Mouse (Mus musculus): ENCODE data around the gene Bnip3.

Bnip3 gene

DNA sequence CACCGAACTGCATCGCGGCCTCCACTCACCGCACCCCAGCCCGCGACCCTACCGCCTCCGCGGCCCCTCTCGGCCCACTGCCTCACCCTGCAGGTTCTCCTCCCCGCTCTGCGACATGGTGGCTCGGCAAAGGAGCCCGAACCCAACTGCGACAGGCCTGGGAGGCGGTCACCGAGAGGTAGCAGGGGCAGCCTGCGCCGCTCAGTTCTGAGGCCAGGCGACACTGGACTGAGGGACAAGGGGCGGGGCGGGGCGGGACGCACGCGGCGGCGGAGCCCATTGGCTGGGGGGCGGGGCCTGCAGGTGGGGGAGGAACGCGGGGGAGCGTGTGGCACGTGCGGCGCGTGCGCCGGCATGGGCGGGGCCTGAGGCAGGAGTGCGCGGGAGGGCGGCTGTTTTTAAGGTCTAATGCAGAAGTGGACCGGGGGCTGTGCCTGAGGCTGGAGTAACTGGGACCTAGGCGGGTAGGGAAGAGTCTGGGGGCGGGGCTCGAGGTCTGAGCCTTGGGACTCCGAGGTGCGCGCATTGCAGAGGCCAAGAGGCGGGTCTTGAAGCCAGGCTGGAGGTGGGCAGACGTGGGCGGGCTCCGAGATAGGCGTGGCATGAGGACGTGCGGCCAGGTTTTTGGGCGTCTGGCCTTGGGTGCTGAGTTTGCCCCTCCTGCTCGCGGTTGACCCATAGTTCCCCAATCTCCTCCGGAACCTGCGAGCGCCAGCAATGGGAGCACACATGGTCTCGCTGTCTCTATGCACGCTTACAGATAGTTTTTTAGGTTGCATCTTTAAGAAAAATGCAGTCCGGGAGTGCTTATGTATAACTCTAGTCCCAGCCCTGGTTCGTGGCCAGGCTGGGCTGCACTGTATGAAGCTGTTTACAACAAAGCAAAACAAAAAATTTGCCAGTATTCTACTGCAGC, at the start of gene Bnip3:
TSS of gene Bnip3 (minus strand) at position 243 of the 916 bp plus-strand sequence.
- peak; percentile 94 for DNase-seq

DNA sequence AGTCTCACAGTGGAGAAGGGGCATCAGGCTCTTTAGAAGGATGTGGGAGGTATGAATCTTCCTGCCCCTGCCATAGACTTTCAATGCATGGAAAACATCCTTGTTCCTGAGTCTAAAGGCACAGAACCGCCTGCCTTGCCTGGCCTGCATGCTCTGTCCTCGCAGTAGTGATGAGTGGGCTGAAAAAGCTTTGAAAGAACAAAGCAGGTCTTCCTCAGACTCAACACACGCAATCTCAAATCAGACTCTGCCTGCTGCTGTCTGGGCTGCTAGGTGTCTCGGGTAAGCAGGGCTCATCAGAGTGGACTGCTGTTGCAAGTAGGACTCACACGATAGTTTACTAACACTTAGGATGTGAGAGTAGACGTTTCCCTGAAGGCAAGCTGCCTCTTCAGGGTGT, 47.8 kb upstream of the Bnip3 start:
- no peak for DNase-seq

DNA sequence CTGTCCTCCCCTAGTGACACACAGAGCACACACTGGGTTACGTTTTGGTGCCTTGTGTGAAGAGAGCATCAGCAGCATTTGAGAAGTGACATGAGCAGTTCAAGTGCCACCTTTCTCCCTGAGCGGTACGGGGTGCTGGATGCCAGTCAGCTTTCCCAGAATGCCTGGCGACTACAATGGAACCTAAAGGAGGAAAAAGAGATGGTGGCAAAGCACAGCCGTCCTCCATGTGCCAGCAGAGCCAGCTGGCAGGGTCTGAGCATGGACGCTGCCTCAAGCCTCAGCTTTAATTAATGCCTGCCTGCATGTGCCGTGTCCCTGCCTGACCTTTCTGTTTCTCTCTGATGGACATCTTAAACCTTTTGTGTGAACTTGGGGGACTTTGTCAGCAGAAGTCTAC, 46.5 kb upstream of the Bnip3 start:
- DNase-seq, result no peak

DNA sequence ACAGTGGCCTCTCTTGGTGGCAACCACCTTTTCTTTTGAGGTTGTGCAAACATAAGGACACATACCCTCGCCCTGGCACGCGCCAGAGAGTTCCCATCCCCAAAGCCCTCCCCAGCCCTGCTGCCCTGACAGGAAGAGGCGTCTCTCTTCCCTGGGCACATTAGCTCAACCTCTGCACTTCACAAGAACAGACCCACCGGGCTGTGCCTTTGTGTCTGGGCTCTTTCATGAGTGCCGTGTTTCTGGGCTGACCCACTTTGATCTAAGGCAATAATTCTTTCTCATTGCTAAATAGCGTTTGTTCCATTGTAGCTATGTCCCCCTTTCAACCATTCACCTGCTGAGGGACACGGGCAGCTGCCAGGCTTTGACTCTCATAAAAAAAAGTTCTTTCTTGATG, 39.0 kb upstream of the Bnip3 start:
- no peak for DNase-seq

DNA sequence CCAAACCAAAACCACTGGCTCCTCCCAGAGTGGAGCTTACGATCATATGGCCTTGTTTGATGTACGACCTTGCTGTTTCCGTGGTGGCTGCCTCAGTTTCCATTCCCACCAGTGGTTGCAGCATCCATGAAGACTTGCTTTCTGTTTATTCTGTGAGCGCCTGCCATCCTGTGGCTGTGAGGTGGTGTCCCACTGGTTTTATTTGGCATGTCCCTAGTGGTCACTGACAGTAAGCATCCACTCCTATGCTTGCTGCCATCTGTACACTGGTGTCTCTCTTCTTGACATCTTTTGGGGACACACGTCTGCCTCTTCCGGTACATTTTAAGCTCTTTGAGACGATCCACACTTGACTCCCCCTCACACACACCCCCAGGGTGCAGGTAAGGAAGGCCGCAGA, 38.4 kb upstream of the Bnip3 start:
- no peak for DNase-seq

DNA sequence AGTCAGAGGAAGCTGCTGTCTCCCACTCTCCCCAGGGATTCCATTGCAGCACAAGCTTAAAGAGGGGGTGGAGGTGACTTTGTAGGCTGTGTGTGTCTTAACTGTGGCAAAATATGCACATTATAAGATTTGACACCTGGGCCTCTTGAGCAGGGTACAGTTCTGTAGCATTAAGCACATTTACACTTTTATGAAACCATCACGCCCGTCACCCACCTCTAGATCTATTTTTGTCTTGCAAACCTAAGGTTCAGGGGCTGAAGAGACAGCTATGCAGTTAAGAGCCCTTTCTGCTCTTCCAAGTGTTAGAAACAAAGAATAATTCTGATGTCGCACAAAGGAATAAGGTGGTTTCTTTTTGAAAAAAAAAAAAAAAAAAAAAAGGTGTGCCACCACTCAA, 36.3 kb upstream of the Bnip3 start:
- no peak for DNase-seq

DNA sequence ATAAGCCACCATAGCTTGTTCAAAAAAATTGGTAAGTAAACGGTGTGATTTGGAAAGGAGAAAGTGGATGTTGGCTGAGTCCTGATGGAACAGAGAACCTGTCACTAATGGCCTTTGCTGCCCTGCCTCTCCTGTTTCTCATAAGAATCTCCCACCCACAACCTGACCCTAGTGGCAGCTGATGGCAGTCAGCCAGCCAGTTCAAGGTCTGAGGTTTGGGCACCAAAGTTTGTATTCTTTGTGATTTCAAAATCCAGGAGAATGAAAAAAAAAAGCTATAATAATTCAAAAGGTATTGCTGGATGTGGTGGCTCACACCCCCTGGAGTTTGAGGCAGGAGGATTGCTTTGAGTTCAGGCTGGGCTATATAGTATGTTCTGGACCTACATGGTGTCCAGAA, 33.0 kb upstream of the Bnip3 start:
- no peak for DNase-seq

DNA sequence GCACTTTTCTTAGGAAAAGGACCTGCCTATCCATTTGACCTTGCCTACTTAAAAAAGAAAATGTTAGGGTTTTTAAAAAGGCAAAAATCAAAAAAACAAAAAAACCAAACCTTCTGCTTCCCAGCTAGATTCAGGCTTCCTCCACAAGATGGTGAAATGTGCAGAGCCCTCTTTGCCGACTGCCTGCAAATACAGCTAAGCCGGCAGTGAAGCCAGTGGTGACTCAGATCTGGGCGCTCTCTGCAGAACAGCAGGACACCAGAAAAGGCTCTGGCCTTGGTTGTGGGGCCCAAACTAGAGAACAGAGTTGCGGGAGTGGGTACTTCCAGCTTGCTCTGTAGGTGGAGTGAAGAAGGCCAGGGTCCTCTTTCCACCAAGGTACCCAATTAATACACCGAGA, 32.3 kb upstream of the Bnip3 start:
- no peak for DNase-seq

DNA sequence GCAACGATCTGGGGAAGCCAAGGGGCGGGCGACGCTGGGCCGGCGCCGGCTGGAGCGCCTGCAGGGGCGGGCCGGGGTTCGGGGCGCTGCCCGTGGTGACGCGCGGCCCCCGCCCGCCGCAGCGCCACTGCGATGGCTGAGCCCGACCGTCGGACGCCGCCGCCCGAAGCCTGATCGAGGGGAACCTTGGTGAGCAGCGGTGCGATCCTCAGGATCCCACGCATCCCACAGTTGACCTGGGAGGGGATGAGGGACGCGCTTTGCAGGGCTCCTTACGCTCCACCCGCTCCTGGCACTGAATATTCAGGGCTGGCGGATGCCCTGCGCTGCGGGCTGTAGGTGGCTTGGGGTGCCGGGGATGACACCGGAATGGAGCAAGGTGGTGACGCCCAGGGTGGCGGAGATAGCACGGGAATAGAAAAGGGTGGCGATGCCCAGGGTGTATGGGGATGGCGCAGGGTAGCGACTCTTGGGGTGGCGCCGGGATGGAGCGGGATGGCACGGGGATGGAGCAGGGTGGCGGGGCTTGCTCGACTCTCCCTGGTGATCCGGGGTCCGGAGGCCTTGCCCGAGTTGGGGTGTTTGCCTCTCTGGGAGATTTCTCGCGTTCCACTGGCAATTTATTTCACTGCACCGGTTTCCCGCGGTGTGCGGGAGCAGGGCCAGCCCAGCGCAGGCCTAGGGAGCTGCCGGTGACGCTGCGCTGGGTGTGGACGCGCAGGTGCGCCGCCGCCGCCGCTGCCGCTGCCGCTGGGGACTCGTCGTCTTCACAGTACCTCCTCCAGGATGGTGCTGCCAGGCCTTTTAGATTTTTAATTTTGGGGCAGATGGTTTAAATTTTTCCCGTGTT, 31.5 kb upstream of the Bnip3 start, which contains the start of gene Jakmip3:
TSS of gene Jakmip3 (plus strand) at position 119 of the 850 bp plus-strand sequence.
- no peak for DNase-seq

DNA sequence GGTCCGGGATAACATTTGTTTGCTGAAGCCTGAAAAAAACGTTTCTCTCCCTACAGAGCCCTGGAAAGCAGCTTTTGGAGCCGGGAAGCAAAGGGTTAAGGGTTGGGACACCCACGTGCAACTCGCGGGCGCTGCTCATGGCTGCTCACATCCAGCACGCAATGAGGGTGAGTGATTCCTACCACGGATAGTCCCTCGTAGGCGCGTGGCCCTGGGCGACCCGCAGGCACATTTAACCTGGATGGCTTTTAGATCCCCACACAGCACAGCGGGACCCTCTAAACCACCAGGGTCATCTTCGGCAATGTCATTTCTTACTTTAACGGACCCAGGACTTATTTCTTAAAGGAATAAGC, 30.9 kb upstream of the Bnip3 start:
- peak; percentile 15 for DNase-seq

DNA sequence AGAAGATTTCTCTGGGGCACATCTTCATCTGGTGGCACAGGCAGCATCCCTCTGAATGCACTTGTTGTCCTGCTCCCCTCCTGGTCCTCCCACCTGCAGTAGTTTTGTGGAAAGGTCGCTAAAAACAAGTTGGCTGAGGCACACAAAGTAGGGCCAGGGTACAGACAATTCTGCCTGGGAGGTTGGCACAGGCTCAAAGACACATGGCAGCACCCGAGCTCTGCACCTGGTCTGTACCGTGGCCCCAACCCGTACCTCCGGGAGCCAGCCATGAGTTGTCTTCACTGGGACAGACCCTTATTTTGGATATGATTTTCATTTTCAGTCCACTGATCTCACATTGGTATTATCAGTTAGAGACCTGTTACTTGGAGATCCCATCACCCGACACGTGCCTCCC, 29.7 kb upstream of the Bnip3 start:
- DNase-seq, result no peak

DNA sequence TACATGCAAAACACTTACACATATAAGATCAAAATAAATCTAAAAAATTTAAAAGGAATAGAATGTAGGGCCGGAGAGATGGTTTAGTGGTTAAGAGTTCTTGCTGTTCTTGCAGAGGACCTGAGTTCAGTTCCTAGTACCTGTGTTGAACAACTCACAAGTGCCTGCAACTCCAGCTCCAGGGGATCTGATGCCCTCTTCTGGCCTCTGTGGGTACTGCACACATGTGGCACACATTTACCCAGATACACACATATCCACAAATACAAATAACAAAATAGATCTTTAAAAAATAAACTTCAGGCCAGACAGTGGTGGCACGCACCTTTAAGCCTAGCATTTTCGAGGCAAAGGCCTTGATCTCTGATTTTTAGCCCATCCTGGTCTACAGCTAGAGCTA, 25.2 kb upstream of the Bnip3 start:
- DNase-seq, result no peak

DNA sequence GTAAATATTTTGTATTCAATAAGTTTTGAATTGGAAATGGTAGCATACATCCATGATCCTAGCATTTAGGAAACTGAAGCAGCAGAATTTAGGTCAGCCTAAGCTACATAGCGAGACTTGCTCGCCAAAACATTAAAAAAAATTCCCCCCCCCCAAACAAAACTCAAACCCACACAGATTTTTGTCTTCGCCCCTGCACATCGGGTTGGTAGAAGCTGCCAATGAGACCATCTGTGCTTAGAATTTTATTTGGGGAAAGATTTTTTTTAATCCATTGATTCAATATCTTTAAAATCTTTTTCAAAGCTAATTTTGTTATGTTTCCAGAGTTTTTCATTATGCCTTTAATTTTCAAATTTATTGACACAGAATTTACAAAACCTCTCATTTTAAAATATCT, 19.1 kb upstream of the Bnip3 start:
- no peak for DNase-seq

DNA sequence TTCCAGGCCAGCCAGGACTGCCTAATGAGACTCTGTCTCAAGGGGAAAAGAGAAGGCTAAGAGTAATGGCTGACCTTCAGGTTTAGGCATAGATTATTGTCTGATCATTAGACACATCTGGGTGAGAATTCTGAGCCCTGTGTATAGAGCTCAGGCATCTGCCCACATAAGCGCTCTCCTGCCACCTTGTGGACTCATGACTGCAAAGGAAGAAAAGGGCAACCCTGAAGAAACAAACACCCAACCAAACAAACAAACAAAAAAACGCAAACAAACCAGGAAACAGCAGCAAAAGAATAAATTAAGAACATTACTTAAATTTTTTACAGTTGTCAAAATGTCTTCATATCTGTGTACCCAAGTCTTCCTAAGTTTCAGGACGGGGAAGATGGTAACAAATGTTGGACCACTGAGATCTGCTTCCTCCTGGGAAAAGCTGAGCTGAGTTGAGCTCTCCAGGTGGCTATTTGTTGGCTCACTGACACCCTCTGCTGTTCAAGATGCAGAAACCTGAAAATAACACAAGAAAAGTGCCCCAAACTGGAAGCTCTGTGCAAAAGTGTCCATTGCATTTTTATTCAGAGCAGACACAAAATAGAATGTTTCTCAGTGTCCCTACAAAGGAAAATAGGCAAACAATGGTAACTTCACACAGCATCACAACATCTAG, 14.6 kb upstream of the Bnip3 start:
- DNase-seq, result peak; percentile 66

DNA sequence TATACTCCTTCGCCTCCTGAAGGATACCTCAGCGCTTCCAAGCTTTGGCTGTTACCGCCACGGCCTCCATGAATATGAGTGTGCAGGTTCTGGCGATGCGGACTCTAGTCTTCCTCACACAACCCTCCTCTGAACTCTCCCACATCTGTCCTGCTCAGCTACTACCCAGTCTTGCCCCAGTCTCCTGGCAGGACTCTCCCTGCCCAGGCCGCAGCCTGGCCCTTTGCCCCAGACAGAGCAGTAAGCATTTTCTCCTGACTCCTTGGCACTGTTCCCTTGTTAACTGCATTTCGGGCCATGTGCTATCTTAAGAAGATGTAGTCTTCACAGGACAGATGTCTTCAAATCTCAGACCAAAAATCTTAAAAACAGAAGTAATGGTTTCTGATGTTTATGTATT, 12.3 kb upstream of the Bnip3 start:
- peak; percentile 34 for DNase-seq

DNA sequence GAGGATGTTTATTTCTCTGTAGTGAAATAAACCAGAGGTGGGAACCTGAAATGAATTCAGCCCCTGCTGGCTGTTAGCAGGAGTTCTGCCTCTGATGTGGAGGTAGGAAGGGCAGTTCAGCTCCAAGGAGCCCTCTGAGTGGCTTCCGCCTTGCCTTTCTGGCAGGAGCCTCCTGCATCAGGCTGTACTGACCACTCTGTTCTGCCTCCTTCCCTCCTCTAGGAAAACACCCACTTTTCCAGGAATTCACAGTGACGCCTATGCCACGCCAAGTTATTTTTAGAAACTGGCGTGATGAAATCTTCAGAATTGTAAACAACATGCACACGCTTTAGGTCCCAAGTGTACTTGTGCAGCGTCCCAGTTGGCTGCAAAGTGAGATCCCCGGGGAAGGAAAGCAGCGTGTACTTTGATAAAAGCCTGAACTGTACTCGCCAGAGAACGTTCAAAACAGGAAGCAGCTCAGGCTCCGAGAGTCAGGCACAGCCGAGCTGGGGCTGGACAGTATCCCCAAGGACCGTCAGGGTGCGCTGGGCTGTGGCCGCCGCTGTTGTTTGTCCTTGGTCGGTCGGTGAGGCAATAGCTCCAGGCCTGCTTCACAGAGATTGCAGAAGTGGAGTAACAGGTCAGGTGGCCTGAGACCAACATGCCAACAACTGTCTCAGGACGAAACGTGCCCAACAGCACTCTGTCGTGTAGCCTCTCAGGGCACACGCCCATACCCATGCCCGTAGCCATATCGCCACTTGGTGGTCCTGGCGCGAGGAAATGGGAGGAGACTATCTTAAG, 10.0 kb upstream of the Bnip3 start:
- peak; percentile 80 for DNase-seq

DNA sequence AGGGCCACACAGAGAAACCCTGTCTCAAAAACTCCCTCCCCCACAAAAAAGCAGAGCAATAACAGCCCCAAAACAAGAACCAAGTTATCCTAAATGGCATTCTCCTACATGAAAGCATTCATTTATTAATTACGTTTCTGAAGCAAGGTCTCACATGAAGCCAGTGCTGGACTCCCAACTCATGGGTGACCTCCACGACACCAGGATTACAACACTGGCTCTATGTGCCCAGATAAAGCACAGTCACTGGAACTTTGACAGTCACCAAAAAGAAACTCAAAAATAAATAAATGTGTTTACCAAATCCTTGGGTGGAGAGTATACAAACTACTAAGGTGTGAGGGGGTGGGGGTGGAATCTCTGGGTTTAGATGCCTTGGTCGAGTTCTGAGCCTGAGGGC, 4.3 kb upstream of the Bnip3 start:
- no peak for DNase-seq

DNA sequence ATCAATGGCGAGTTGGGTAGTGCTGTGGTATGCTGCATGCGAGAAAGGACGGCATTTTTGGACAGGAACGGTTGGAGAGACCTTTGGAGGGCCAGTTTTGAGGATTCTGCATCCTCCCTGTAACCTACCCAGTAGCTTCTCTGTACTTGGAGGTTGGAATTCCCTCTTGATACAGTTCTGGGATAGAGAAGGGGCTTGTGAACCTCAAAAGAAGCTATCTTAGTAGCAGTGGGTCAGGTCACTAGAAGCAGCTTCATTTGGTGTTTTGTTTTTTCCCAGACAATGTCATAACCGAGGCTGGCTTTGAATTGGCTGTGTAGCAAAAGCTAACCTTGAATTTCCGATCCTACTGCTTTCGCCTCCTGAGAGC, 859 bp upstream of the Bnip3 start:
- no peak for DNase-seq

DNA sequence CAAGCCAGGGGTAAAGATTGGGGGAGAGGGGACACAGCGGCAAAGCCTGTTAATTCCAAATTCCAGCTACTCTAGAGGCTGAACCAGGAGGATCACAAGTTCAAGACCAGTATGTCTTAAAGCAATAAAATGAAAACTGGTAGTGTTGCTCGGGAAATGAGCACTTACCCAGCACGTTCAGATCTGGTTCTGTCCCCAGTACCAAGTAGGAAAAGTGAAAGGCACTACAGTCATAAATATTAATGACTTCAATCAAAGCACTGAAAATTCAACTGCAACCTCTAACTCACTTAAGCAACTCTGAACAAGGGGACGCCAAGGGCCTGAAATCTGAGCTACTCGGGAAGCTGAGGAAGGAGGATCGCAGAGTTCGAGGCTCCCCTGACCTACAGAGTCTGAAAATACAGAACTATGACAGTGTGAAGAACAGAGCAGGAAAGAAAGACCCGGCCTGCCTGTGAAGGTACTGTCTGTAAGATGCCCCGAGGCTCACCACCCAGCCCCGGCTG, 497 bp downstream of the Bnip3 start:
- no peak for DNase-seq

DNA sequence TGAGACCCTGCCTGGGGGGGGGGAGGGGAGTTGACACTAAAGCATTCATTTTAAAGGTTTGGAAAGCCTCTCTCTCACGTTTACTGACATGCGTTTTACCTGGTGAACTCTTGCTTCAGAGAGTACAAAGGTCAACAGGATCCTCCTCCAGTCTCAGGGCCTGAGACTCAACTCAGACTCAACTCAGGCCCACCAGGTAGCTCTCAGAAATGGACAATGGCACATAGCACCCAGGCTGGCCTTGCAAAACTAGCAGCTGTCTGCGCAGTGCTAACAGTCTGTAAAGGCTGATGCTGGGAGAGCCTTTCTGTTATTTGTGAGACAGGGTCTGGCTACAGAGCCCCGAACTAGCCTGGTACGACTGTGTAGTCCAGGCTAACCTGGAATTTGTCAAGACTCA, 1.3 kb downstream of the Bnip3 start:
- no peak for DNase-seq

DNA sequence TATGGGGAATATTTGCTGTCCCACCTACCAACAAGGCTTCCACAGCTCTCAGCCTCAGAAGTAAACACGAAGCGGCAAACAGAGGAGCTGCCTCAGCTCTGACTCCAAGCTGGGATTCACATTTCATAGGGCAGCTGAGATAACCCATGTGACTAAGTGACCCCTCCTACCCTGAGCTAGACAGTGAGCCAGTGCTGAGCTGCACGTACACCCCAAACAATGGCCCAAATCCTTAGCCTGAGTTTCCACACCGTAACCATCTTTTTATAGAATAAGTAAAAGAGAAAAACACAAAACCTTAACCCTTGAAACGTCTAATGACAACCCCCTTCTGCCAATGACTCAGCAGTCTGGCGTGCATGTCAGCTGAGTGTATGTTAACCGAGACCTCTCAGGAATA, 2.3 kb downstream of the Bnip3 start:
- DNase-seq, result peak; percentile 54

DNA sequence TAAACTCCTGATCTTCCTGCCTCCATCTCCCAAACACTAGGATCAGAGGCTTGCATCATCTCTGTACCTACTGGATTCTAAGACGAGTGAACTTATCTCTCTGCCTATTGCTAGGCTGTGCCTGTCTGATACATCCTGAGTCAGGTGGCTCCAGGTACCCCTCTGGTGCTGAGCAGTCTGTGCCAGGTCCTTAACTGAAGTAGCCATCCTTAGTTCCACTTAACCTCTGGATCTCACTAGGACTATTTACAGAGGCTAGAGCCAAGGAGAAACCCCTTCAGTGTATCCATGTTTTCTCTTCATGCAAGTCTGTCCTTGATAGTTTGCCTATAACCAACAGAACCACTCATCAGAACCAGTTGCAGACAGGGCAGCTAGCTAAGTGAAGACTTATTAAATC, 2.9 kb downstream of the Bnip3 start:
- no peak for DNase-seq
